Mouse (Mus musculus): ENCODE results near the gene Tas2r139. TPM values are rescaled to one million over a fixed set of nuclear protein-coding genes. Genes with fewer than 3 reads are reported as not detected.

Gene Tas2r139
- total RNA-seq (2023): not detected

GRCm38 (mm10) chr6:42140636-42141035, at the start of gene Tas2r139:
Gene Tas2r139 (plus strand): TSS chr6:42140936.

Other genes starting within 250 kb of the Tas2r139 start
- gene Sval1, start 189.3 kb upstream of the Tas2r139 start, total RNA-seq (2023): not detected
- gene Sval3, start 172.8 kb upstream of the Tas2r139 start, total RNA-seq (2023): not detected
- not detected for gene Sva, start 102.5 kb upstream of the Tas2r139 start, total RNA-seq (2023)
- not detected for gene Tas2r144, start 74.4 kb downstream of the Tas2r139 start, total RNA-seq (2023)
- 10.3 TPM for gene Gstk1, start 105.0 kb downstream of the Tas2r139 start, total RNA-seq (2023)
- gene Tmem139, start 121.0 kb downstream of the Tas2r139 start, total RNA-seq (2023): not detected
- gene Casp2, start 124.0 kb downstream of the Tas2r139 start, total RNA-seq (2023): 104 TPM
- gene Clcn1, start 145.7 kb downstream of the Tas2r139 start, total RNA-seq (2023): 1.4 TPM
- 0.15 TPM for gene Fam131b, start 183.7 kb downstream of the Tas2r139 start, total RNA-seq (2023)
- gene Zyx, start 208.7 kb downstream of the Tas2r139 start, total RNA-seq (2023): 146 TPM
- gene Epha1, start 232.3 kb downstream of the Tas2r139 start, total RNA-seq (2023): 0.18 TPM